Mouse (Mus musculus) frontal cortex, postnatal 25 days (tissue): ENCODE data around the gene Cnih2.
A peak's percentile ranks its signal among the peaks of the same experiment; 100 is the strongest.
"Not testable (repeated sequence)": the region's sequence is repeated elsewhere in the genome, so short reads cannot be mapped to it uniquely, and the experiment has no call there.

Experiments
- DNase-seq, 2 experiments: peaks; one replicate each; pipeline ENCODE4 v3.0.0; 2022; ENCODE audit warnings: low spot score in 2 of 2

Cnih2 gene

DNA sequence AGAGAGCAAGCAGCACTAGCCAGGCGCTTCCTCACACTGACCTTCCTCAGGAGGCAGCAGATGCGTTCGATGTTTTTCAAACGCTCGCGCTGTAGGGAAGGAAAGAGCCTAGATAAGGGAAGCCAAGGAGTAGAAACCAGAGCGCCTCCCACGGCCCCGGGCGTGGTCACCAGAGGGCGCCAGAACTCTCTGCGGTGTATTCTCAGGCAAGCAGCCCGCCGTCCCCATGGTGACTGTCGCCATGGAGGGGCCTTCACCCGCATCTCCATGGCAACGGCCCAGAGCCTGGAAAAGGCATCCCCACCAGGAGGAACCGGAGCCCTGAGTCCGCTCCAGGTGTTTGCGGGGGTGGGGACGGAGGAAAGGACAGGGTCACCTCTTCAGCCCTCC, 4.1 kb downstream of the Cnih2 start:
- peak; percentile 98 to 99 for DNase-seq

DNA sequence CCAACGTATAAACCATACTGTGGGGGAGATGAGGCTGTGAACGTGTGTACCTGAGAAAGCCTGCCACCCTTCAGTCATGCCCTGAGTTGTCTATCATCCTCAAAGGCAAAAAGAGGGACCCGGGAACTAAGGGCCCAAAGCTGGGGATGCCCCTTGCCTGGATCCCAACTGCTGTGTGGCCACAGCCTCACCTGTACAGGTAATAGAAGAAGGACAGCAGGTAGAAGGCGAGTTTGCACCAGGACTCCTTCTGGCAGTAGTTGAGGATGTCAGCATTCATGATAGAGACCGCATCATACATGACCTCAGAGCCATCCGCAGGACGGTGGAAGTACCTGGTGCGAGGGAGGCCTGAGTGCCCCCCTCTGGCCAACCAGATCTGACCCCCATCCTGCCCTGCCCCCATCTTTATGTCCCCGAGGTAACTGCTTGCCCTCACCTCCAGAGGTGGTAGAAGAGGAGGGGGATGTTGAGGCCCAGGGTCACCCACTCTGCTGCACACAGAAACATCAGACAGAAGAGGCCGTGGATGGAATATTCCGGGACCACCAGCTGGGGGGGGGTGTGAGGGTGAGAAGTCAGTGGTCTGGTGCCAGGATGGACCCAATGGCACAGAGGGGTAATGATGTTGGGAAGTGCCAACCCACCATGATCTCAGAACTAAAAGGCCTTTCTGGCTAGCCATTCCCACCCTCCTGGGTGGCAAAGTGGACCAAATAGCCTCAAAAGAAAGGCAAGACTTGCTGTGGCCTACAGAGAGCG, 4.7 kb downstream of the Cnih2 start:
- DNase-seq: no peak

DNA sequence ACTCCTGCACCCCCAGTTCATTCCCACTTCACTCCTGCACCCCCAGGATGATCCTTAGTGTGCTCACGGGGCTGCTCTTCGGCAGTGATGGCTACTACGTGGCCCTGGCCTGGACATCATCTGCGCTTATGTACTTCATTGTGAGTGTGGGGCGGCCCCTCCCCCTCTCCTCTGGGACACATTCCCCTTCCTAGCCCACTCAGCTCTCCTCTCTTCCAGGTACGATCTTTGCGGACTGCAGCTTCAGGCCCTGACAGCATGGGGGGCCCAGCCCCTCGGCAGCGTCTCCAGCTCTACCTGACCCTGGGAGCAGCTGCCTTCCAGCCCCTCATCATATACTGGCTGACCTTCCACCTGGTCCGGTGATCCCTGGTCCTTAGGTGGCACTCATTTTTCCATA, 6.2 kb downstream of the Cnih2 start:
- DNase-seq: no peak

DNA sequence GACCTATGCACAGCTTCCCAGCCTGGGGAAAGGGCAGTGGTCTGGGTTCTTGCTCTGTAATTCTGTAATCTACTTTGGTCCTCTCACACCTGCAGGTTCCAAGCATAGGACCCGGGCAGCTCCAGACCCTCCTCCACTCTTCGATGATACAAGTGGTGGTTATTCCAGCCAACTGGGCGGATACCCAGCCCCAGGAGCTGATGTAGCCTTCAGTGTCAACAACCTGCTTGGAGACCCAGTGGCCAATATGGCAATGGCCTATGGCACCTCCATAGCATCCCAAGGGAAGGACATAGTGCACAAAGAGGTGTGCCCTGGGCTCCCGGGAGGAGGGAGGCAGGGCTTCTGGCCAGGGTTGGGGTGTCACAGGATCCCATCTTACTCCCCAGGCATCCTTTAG, 9.0 kb downstream of the Cnih2 start:
- no peak for DNase-seq

DNA sequence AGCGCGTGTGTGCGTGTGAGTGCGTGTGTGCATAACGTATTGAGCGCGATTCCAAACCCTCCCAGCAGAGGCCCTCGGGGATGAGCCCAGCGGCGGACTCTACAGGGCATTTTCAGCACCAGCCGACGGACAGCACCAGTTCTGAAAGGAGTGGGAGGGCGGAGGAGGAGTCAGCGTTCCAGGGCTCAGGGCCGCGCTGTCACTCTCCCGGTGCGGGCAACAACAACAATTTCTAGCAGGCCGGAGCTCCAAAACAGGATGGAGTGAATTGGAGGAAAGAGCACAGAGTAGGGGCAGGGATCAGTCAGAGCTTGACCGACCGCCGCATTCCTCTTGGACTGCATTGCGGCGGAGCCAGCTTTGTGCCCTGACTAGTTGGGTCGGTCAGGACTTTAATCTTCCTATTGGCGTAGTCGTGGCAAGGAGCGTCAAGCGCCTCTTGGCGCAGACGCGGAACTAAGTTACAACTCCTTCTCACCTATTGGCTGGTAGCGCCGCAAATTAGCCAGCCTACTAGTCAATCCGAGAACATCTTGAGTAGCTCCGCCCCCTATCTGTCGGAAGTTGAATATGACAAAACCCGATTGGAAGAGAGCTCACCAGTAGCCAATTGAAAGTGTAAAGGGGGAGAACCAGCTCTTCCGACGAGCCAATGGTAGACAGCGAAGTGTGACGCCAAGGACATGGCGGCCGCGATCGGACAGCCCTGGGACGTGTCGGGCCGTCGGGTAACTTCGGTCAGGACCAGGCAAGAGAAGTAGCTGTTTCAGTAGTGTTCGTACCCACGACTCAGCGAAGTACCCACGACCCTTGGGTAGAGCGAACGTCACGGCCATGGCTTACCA, 10.2 kb downstream of the Cnih2 start, which contains the start of gene Yif1a:
Gene Yif1a (plus strand): TSS at position 655 of the 845 bp plus-strand sequence.
- DNase-seq: peak; percentile 79 to 88

DNA sequence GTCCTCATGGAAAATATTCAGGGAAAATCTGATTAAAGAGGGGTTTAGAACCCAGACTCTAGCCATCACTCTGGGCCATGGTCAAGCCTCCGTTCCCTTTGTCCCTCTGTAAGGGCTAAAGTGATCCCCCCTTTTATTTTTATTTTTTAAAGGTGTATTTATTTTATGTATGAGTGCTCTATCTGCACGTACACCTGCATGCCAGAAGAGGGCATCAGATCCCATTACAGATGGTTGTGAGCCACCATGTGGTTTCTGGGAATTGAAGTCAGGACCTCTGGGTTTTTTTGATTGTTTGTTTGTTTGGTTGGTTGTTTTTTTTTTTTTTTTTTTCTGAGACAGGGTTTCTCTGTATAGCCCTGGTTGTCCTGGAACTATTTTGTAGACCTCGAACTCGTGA, 11.8 kb downstream of the Cnih2 start:
- DNase-seq: not testable (repeated sequence)

DNA sequence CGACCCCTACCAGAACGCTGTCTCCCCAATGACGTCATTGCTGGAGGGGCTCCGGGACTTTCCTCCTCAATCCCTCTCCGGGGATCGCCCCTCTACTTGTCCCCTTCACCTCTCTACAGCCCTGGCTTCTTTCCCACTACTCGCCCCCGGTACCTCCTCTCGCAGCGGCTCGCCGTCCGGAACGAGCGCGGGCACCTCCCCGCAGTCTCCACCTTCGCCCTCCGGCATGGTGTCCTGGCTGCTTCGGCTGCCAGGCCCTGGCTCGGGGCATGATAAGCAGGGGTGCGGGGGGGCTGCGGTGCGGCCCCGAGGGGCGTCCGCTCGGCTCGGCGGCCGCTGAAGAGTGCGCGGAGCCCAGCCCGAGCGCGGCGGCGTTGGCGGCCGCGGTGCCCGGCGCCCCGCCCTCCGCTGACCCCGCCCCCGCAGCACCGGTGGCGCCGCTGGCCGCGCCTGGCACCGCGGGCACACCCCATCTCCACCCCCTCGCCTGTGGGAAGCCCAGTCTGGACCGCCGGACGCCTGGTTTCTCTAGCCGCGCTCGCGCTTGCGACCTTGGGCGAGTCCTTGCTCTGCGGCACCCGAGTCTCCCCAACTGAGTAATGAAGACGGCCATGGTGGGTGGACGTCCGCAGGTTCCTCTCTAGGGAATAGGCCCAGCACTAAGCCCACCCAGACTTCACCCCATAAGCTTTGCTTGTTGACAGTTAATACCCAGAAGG, 13.0 kb downstream of the Cnih2 start, which contains the start of gene Tmem151a:
Gene Tmem151a (minus strand): TSS at position 387 of the 719 bp plus-strand sequence.
- no peak for DNase-seq

DNA sequence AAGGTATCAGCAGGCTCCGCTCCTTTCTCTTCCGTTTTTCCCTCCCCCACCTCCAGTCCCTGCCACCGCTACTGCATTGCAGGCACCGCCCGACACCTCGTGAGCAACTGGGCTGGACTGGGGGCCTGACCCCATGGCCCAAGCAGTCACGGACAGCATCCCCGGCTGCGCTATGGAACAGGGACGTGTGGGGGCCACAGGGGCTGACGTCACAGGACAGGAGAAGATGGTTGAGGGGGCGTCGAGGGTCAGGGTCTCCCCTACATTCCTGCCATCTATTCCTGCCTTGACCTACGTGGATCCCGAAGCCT, 13.5 kb downstream of the Cnih2 start:
- DNase-seq: no peak

DNA sequence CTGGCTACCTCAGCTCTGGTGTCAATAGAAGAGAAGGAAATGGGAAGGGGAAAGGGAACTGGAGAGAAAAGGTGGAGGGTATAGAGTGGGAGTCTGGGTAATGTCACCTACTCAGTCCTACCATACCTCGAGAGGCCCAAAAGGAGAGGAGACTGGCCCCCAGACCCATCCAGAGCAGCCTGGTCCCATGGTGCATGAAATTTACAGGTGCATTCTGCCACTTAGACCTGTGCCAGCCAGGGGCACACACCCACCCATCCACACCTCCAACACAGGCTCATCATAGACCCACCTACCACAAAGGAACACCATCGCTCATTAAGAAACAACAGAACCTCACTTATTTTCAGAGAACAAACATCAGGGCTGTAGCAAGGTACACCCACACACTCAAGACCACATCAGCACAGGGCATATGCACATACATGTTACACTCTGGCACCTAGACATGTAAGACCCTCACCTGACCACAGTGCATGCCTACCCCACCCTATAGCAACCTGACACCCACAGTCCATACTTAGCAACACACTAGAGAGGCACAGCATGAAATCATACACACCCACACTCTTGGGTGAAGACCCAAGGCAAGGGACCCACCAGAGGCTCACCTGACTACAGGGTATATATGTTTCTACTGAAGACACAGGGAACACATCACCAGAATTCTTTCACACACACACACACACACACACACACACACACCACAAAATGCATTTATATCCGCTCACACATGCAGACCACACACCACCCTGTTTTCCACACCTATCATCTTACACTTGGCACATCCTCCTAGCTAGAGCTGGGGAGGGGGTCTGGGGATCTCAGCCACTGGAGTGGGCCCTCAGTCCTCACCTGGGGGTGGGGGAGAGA, 14.1 kb downstream of the Cnih2 start:
- no peak for DNase-seq

DNA sequence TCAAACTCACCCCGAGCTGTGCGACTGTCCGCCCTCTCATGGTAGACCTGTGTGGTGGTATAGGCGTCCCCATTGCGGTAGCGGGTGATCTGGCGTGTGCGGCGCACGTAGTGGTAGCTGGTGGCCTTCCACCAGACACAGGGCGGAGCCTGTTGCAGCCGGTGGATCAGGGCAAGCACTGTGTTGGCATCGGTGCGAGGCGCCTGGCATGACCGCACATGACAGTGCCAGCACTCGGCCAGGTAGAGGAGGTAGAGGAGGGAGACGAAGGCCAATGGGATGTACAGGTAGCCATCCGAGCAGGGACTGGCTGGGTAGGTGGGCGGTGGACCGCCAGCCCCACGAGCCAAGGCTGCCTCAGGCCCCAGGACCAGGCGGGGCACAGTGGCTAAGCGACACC, 15.7 kb downstream of the Cnih2 start:
- DNase-seq: no peak

DNA sequence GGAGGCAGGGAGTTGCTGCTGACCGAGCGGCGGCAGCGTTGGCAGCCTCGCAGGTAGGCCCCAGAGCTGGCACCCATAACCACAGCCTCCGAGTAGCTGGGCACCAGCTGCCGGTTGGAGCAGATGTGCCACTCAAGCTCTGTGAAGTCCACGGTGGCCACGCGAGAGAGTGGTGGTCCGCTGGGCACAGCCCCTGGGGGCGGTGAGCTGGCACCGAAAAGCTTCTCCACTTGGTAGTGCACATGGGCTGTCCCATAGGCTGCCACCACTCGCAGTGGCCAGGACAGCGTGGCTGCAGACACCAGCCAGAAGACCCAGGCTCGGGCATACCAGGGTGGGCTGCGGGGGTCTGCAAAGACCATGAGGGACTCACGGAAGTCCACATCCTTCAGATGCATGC, 16.3 kb downstream of the Cnih2 start:
- DNase-seq: no peak

DNA sequence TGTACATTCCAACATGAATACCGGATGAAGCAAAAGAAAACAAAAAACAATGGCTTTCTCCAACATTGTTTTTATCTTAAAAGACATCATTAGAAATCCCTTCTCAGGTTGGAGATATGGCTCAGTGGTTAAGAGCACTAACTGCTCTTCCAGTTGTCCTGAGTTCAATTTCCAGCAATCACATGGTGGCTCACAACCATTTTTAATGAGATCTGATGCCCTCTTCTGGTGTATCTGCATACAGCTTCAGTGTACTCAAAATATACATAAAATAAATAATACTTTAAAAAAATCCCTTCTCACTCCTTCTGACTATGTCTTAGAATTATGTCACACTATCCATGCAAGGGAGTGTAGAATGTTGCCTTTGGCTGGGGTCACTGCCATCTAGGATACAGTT, 19.0 kb downstream of the Cnih2 start:
- no peak for DNase-seq

DNA sequence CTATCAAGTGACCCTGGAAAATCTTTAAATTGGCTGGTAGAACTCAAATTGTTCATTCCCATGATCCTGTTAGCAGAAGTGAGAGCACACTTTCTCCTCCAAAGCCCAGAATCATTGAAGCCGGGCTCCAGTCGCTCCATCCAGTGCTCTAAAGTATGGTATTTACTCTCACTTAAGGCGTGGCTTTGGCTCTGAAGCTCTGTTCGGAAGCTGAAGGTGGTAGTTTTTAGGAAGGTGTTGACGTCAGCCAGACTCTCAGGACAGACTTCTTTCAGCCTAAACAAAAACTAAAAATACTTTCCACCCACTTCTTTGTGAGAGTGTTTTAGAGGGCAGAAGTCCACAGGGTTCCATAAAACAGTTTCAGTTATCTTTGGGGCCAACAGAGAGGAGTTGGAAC, 24.8 kb downstream of the Cnih2 start:
- no peak for DNase-seq

DNA sequence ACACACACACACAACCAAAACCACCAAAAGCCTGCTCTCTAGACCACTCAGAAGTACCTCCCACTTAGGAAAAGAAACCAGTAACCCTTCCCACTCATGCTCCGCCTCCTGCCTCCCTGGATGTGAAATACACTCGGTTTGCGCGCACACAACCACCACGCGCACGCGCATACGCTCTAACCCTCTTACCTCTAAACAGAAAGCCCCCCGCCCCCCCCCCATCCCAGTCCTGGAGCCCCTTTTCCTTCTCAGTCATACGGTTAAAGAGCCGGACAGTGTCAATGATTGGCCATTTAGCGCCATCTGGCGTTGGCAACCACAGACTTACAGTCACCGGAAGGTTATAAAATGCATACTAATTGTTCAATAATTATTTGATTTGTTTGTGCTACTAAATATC, 25.3 kb downstream of the Cnih2 start:
- no peak for DNase-seq

DNA sequence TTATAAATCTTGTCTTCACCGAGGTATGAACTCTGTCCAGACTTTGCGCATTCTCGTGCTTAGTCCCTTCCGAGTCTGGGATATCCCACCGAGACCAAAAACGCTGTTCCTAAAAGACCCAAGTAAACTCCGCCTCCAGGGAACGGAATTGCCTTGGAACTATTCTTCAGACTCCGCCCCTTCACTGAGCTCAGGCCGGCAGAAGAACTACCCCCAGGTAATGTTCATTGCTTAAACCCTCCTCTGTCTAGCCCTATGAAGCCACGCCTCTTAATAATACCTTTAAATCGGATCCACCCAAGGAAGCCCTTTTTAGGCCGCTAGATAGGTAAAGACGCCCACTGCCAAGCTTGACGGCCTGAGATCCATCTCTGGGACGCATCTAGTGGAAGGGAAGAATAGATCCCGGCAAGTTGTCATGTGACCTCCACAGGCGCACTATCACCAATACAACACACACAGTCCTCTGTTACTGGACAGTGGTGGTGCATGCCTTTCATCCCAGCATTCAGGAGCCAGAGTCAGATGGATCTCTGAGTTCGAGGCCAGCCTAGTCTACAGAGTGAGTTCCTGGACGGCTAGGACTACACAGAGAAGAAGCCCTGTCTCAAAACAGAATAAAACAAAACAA, 25.8 kb downstream of the Cnih2 start:
- no peak for DNase-seq

DNA sequence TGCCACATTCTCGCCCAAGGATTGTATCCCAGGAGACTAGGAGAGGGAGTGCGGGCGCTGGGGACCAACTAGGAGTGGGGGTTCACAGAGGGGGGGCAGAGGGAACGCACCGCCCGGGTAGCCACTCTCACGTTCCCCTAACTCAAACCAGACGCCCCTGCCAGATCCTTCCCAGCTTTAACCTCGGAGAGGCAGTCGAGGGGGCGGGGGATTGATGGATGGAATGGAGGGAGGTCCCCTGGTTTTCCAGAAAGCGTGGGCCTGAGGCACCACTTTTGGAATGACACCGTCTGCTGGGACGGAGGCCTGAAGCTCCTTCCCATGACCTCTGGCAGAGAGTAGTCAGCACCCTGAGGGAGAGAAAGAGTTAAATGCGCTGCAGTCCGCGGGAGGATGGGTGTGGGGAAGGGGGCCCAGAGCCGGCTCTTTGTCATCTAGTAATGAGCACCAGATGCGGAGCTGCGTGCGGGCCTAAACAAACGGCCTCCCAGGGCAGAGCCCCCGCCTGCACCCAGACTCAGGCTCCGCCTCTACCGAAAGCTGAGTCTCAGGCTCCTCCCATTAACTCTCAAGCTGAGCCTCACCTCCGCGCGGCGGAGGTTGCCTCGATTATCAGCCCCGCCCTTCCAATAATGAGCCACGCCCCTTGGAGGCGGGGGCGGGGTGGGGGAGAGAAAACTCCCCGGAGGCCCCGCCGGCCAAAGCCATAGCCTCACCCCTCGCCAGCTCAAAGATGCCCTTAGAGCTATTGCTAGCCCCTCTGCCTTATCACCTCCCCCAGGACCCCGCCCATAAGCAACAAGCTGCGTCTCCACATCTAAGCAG, 26.6 kb downstream of the Cnih2 start:
- DNase-seq: no peak

DNA sequence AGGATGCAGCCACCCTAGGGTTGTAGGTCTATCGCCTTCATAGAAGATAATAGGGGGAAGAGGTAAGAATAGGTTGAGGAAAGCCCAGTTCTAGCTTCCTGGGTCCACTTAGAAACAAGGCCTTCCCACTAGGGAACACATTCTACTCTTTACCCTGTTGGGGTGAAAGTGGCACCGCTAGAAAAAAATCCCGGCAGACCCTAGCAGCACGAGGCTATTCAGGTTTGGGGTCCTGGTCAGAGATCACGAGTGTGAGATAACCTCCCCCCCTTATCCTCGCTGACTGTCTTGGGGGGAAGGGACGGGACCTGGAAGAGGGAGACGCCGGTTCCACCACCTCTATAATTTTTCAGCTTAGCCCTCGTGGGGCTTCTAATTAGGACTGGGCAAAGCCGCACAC, 27.2 kb downstream of the Cnih2 start:
- no peak for DNase-seq

DNA sequence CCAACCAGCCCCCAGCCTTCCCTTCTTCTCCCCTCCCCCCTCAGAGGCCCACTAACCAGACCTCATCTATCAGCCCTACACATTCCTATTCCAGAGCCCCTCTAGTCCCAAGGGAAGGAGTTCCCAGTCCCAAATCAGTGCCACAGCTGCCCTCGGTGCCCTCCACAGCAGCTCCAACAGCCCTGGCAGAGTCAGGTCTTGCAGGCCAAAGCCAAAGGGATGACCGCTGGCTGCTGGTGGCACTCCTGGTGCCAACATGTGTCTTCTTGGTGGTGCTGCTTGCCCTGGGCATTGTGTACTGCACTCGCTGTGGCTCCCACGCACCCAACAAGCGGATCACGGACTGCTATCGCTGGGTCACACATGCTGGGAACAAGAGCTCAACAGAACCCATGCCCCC, 28.3 kb downstream of the Cnih2 start:
- DNase-seq: no peak

DNA sequence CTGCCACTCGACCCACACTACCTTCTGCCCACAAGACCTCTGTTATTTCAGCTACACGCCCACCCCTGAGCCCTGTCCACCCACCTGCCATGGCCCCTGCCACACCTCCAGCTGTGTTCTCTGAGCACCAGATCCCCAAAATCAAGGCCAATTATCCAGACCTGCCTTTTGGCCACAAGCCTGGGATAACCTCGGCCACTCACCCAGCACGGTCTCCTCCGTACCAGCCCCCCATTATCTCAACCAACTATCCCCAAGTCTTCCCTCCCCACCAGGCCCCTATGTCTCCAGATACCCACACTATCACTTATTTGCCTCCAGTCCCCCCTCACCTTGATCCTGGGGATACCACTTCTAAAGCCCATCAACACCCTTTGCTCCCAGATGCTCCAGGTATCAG, 28.8 kb downstream of the Cnih2 start:
- no peak for DNase-seq

DNA sequence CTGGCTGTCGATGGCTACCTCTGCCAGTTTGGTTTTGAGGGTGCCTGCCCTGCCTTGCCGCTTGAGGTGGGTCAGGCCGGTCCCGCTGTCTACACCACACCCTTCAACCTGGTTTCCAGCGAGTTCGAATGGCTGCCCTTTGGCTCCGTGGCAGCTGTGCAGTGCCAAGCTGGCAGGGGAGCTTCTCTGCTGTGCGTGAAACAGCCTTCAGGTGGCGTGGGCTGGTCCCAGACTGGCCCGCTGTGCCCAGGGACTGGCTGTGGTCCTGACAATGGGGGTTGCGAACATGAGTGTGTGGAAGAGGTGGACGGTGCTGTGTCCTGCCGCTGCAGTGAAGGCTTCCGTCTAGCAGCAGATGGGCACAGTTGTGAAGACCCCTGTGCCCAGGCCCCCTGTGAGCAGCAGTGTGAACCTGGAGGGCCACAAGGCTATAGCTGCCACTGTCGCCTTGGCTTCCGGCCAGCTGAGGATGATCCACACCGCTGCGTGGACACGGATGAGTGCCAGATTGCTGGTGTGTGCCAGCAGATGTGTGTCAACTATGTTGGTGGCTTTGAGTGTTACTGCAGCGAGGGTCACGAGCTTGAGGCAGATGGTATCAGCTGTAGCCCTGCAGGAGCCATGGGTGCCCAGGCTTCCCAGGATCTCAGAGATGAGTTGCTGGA, 29.6 kb downstream of the Cnih2 start:
- no peak for DNase-seq
